Mouse (Mus musculus) stomach, postnatal 0 days (tissue): ENCODE results near the gene Upk3bl. TPM values are rescaled to one million over a fixed set of nuclear protein-coding genes. Genes with fewer than 3 reads are reported as not detected.
"Not testable (repeated sequence)": the region's sequence is repeated elsewhere in the genome, so short reads cannot be mapped to it uniquely, and the experiment has no call there.

Experiments
- ATAC-seq: fragments of 200-750 bp; cut with Nextera tagmentation; 2 replicates; pipeline ENCODE4 v1.8.0; 2017; ENCODE audit not compliant: low FRiP score, low TSS enrichment
- DNase-seq: peaks from one replicate; pipeline ENCODE4 v3.0.0-alpha.2; 2016; ENCODE audit warnings: low spot score
- H3K27ac ChIP-seq: fragments of 300-500 bp; sonication (generic); replicated peaks from 2 replicates; pipeline ENCODE4 v1.5.1; 2014; ENCODE audit warnings: mild to moderate bottlenecking, control low read depth
- H3K27me3 ChIP-seq: fragments of 300-500 bp; sonication (generic); 2 replicates; pipeline ENCODE4 v1.6.1; 2014; ENCODE audit warnings: low read length; ENCODE audit not compliant: control insufficient read depth, insufficient read depth
- H3K36me3 ChIP-seq: fragments of 300-500 bp; sonication (generic); 2 replicates; pipeline ENCODE4 v1.6.1; 2014; ENCODE audit warnings: low read length, mixed read lengths; ENCODE audit not compliant: control insufficient read depth, insufficient read depth
- H3K4me1 ChIP-seq: fragments of 300-500 bp; sonication (generic); replicated peaks from 2 replicates; pipeline ENCODE4 v1.6.1; 2014; ENCODE audit warnings: antibody characterized with exemption; ENCODE audit not compliant: control insufficient read depth, insufficient read depth
- H3K4me2 ChIP-seq: fragments of 300-500 bp; sonication (generic); replicated peaks from 2 replicates; pipeline ENCODE4 v1.6.1; 2014; ENCODE audit warnings: low read depth, mild to moderate bottlenecking, control low read depth, moderate library complexity
- H3K4me3 ChIP-seq: fragments of 300-500 bp; sonication (generic); 2 replicates; pipeline ENCODE4 v1.5.1; 2014; ENCODE audit warnings: low read depth, low read length, control low read depth
- H3K9ac ChIP-seq: fragments of 300-500 bp; sonication (generic); 2 replicates; pipeline ENCODE4 v1.6.1; 2014; ENCODE audit warnings: mild to moderate bottlenecking, low read length, control low read depth, mixed read lengths
- H3K9me3 ChIP-seq: fragments of 300-500 bp; sonication (generic); 2 replicates; pipeline ENCODE4 v1.6.1; 2016; ENCODE audit warnings: low read length; ENCODE audit not compliant: control insufficient read depth
- CTCF ChIP-seq: IDR thresholded peaks from 2 replicates; pipeline ENCODE4 v1.5.1; 2016; ENCODE audit warnings: antibody characterized with exemption, low read depth, mild to moderate bottlenecking, moderate library complexity
- EP300 ChIP-seq: optimal IDR thresholded peaks from 2 replicates; pipeline ENCODE3; 2016; ENCODE audit warnings: antibody characterized with exemption
- WGBS: fragments of 180-500 bp; shearing (Covaris S2); extraction: QIAGEN DNeasy Blood & Tissue Kit; methylation state at CpG from one replicate; pipeline ENCODE4 v1.1.7; 2014; 5-methylcytosine and 5-hydroxymethylcytosine counted together
- microRNA-seq: library from miRNA; unstranded; fragments of <30 nt; microRNA quantifications from one replicate; pipeline ENCODE4, GENCODE M21; 2016
- polyA plus RNA-seq: library from polyadenylated mRNA; unstranded; fragments of >200 nt; fragmentation: Nextera tagmentation; extraction: Ambion mirVana; gene quantifications from 2 replicates; pipeline ENCODE4 v1.2.1, GENCODE M21; 2015

Gene Upk3bl
- polyA plus RNA-seq, 1 experiment from 2014 or later: 27.4 TPM

DNA sequence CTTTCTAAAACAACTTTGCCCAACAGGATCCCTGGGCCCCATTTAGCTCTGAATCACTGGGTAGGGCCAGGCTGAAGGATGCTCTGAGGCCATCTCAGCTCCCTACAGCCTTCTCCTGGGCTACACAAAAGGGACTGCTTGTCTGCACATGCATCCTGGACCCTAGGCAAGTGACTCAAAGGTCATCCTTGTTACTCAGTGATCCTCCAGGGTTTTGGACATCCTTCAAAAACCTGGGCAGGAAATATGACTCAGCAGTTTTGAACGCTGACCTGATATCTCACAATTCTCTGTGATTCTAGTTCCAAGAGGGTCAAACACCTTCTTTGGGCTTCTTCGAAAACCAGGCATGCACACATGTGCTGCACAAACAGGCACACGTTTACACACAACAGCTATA, 54.8 kb downstream of the Upk3bl start:
- Histone ChIP-seq H3K27me3 (no peaks in the 10 kb centered on the region), H3K4me3 (no peak overlapping the region), H3K9me3 (no peaks in the 10 kb centered on the region), H3K9ac (no peak overlapping the region), H3K36me3 (no peaks in the 10 kb centered on the region), H3K27ac (no peak overlapping the region), H3K4me2 (no peak overlapping the region), H3K4me1 (no peaks in the 10 kb centered on the region)
- 63% methylated on average over 3 of the region's 3 CpGs for WGBS
- TF ChIP-seq CTCF (no peak), EP300 (no peak)
- DNase-seq: no peak
- no peak for ATAC-seq

DNA sequence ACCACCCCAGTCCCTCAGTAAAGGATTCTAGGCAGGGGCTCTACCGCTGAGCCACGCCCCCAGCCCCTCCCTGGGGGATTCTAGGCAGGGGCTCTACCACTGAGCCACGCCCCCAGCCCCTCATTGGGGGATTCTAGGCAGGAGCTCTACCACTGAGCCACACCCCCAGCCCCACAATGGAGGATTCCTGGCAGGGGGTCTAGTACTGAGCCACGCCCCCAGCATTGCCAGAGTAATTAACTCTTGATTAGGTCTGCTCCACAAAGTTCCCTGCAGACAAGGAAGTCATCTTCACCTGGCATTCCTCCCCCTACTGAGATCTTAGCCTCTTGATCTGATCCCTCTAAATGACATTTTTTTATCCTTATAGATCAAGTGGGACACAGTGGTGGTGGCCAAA, 59.3 kb downstream of the Upk3bl start:
- not testable (repeated sequence) for ATAC-seq, H3K4me1 ChIP-seq, H3K27ac ChIP-seq, H3K9ac ChIP-seq, H3K9me3 ChIP-seq, H3K4me3 ChIP-seq, H3K27me3 ChIP-seq, H3K4me2 ChIP-seq, H3K36me3 ChIP-seq, DNase-seq
- WGBS: 41% methylated on average over 4 of the region's 4 CpGs

Small RNA genes within 50 kb of the gene (microRNA-seq; reads per million reads assigned to microRNA genes)
- not detected for gene Mir7035

Other genes with a start within 250 kb of the Upk3bl start
- gene Srrm3, start 247.6 kb upstream of the Upk3bl start, polyA plus RNA-seq: 0.67 TPM in 2 replicates
- 1,235 and 1,355 TPM in 2 replicates for gene Hspb1, start 166.6 kb upstream of the Upk3bl start, polyA plus RNA-seq
- 86.0 and 89.2 TPM in 2 replicates for gene Ywhag, start 119.9 kb upstream of the Upk3bl start, polyA plus RNA-seq
- 1.7 and 2.2 TPM in 2 replicates for gene Ssc4d, start 80.0 kb upstream of the Upk3bl start, polyA plus RNA-seq
- 0.07 TPM in 1 of 2 replicates, not detected in the other for gene Zp3, start 74.4 kb upstream of the Upk3bl start, polyA plus RNA-seq
- 13.5 and 16.2 TPM in 2 replicates for gene Dtx2, start 59.7 kb upstream of the Upk3bl start, polyA plus RNA-seq
- gene Upk3b, start 16.0 kb upstream of the Upk3bl start, polyA plus RNA-seq: 22.8 and 27.7 TPM in 2 replicates
- gene Rasa4, start 29.4 kb downstream of the Upk3bl start, polyA plus RNA-seq: 4.0 and 4.7 TPM in 2 replicates
- 171 TPM in 2 replicates for gene Polr2j, start 62.1 kb downstream of the Upk3bl start, polyA plus RNA-seq
- gene Lrwd1, start 81.6 kb downstream of the Upk3bl start, polyA plus RNA-seq: 8.5 and 9.2 TPM in 2 replicates
- gene Alkbh4, start 81.7 kb downstream of the Upk3bl start, polyA plus RNA-seq: 9.4 and 10.3 TPM in 2 replicates
- gene Orai2, start 116.2 kb downstream of the Upk3bl start, polyA plus RNA-seq: 6.7 and 7.2 TPM in 2 replicates
- 30.6 and 34.1 TPM in 2 replicates for gene Prkrip1, start 144.5 kb downstream of the Upk3bl start, polyA plus RNA-seq
- 0.92 and 1.1 TPM in 2 replicates for gene Sh2b2, start 192.1 kb downstream of the Upk3bl start, polyA plus RNA-seq